Comparison of ENCODE assay signal across 8 mouse cellular contexts in the genomic region with DNA sequence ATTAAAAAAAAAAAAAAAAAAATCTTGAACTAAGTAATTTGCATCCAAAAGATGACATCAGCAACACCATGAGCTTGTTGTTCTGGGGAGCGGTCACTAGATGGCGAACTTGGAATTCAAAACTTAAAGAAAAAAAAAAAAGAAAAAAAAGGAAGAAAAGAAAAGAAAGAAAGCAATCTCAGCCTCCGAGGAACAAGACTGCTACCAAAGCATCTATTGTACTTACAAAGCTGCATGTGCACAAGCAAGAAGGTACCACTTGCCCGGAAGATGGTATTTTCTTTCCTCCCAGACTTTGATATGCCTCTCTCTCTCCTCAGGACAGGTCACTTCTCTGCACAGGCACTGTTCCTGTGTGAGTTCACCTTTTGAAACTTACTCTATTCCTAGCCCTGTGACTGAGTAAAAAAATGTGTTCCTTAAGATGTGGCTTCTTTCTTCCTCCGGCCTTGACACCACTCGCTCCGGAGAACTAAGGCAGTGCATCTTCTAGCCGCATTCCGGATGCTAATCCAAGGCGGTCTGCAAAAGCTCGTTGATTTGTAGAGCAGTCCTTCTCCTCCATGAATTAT.
DNase-seq lines count a peak whose midpoint lies in the region; ATAC-seq and TF ChIP-seq lines count a peak whose summit lies in the region.

No protein-coding gene starts in this region.

- H3K27me3 ChIP-seq in testis, adult 2 months (ENCODE audit: control insufficient read depth, insufficient read depth, low read length), result no peaks in the 10 kb centered on the region
- no peaks in the 10 kb centered on the region for H3K27me3 ChIP-seq in heart, embryonic 15.5 days

- peak overlapping the region; percentile 60 for H3K4me2 ChIP-seq in heart, embryonic 15.5 days

- no peak overlapping the region for H3K9ac ChIP-seq in heart, embryonic 15.5 days

- WGBS in heart, embryonic 15.5 days, result 47% methylated on average over 11 of the region's 11 CpGs

- no peak overlapping the region for H3K27ac ChIP-seq in testis, adult 2 months (ENCODE audit: control insufficient read depth, insufficient read depth, low read depth, low read length)
- no peak overlapping the region for H3K27ac ChIP-seq in heart, embryonic 15.5 days

- no peaks in the 10 kb centered on the region for H3K4me1 ChIP-seq in testis, adult 2 months (ENCODE audit: control insufficient read depth, insufficient read depth, low read length)
- no peaks in the 10 kb centered on the region for H3K4me1 ChIP-seq in heart, embryonic 15.5 days (replicated peaks)

- H3K9me3 ChIP-seq in heart, embryonic 15.5 days (replicated peaks), result no peaks in the 10 kb centered on the region

- no peak for TF ChIP-seq POLR2A in testis, adult 2 months (IDR thresholded peaks at IDR 0.05; ENCODE audit: control insufficient read depth, low read depth, low read length)

- no peak for ATAC-seq in heart, embryonic 15.5 days (replicated peaks; ENCODE audit: insufficient number of reproducible peaks, insufficient read depth, low FRiP score, low read depth)

- H3K4me3 ChIP-seq in testis, adult 2 months (ENCODE audit: control insufficient read depth, low read depth, low read length), result no peak overlapping the region
- peak overlapping the region; percentile 33 for H3K4me3 ChIP-seq in heart, embryonic 15.5 days

- TF ChIP-seq CTCF in testis, adult 2 months (IDR thresholded peaks at IDR 0.05; ENCODE audit: control insufficient read depth, insufficient read depth, insufficient replicate concordance, low read depth, low read length), result peak; percentile 18; the same call in 1 of the 2 replicates

- no peaks in the 10 kb centered on the region for H3K36me3 ChIP-seq in testis, adult 2 months (ENCODE audit: control insufficient read depth, insufficient read depth, low read length)
- no peaks in the 10 kb centered on the region for H3K36me3 ChIP-seq in heart, embryonic 15.5 days

- no peak for DNase-seq in testis, postnatal 14 days (ENCODE audit: low spot score)
- DNase-seq in embryo, embryonic 10.5 days (ENCODE audit: low spot score), result peak; percentile 67
- peak; percentile 8 to 54 for DNase-seq in kidney, postnatal 36 days
- DNase-seq in lung, postnatal 14 days, result peak; percentile 23
- DNase-seq in right cerebral cortex, postnatal 14 days, result peak; percentile 33
- DNase-seq in thymus, postnatal 25 days, result no peak

Comparison
In these comparisons a context has a peak if more than half of its experiments do, and no peak if none do; other contexts are left out.
1. DNase-seq: peak in embryo, embryonic 10.5 days (single experiment), kidney, postnatal 36 days (2 of 2), lung, postnatal 14 days (single experiment) and right cerebral cortex, postnatal 14 days (single experiment); none in testis, postnatal 14 days (single experiment) and thymus, postnatal 25 days (single experiment).